19 mouse cellular contexts compared by ENCODE assay signal in genomic region chr9:69154684-69155083, GRCm38 (mm10).
DNase-seq lines count a peak whose midpoint lies in the region; ATAC-seq and TF ChIP-seq lines count a peak whose summit lies in the region.
"Had no signal": no experiment of that assay in that cellular context is flagged by ENCODE, and none has a peak within 500 bp of the region (broad histone marks: within the 10 kb centered on the region; RNA-seq: fewer than 3 reads in every experiment).

No protein-coding gene starts in this region.

- no peaks in the 10 kb centered on the region for H3K9me3 ChIP-seq in liver, embryonic 12.5 days (replicated peaks)
- H3K9me3 ChIP-seq: embryonic facial prominence, embryonic 12.5 days; forebrain, embryonic 15.5 days; heart, embryonic 10.5 days; hindbrain, embryonic 12.5 days had no signal

- no peak overlapping the region for H3K4me2 ChIP-seq in liver, embryonic 12.5 days
- H3K4me2 ChIP-seq: embryonic facial prominence, embryonic 12.5 days; forebrain, embryonic 15.5 days; hindbrain, embryonic 12.5 days had no signal

- H3K4me1 ChIP-seq in heart, adult 2 months (ENCODE audit: control insufficient read depth, insufficient read depth, low read length): peaks cover 1% of the 10 kb centered on the region; the same call in 1 of the 2 replicates
- no peaks in the 10 kb centered on the region for H3K4me1 ChIP-seq in liver, adult 2 months (ENCODE audit: control insufficient read depth, insufficient read depth, low read length)
- H3K4me1 ChIP-seq in liver, embryonic 12.5 days: no peaks in the 10 kb centered on the region

- TF ChIP-seq EP300 in heart, adult 2 months (IDR thresholded peaks at IDR 0.05; ENCODE audit: insufficient read depth, low read depth, low read length): 0 out of 2 replicates have a peak, but pooled peaks have one; percentile 21

- H3K79me2 ChIP-seq in heart, adult 2 months (replicated peaks; ENCODE audit: control insufficient read depth, insufficient read depth, low read length): no peaks in the 10 kb centered on the region
- H3K79me2 ChIP-seq in liver, adult 2 months (ENCODE audit: control insufficient read depth, insufficient read depth, low read length): no peaks in the 10 kb centered on the region

- no peak overlapping the region for H3K4me3 ChIP-seq in heart, adult 2 months
- H3K4me3 ChIP-seq in liver, adult 2 months (ENCODE audit: insufficient read depth, low read depth, low read length): no peak overlapping the region
- no peak overlapping the region for H3K4me3 ChIP-seq in liver, embryonic 12.5 days
- H3K4me3 ChIP-seq: embryonic facial prominence, embryonic 12.5 days; forebrain, embryonic 15.5 days; heart, embryonic 10.5 days; hindbrain, embryonic 12.5 days had no signal

- no peaks in the 10 kb centered on the region for H3K36me3 ChIP-seq in heart, adult 2 months (ENCODE audit: control insufficient read depth, insufficient read depth, low read length)
- H3K36me3 ChIP-seq in liver, adult 2 months (ENCODE audit: control insufficient read depth, insufficient read depth, low read length): no peaks in the 10 kb centered on the region
- H3K36me3 ChIP-seq in liver, embryonic 12.5 days: no peaks in the 10 kb centered on the region
- H3K36me3 ChIP-seq: embryonic facial prominence, embryonic 12.5 days; forebrain, embryonic 15.5 days; heart, embryonic 10.5 days; hindbrain, embryonic 12.5 days had no signal

- TF ChIP-seq CTCF in heart, adult 2 months (IDR thresholded peaks at IDR 0.05): no peak
- TF ChIP-seq CTCF in liver, adult 2 months (IDR thresholded peaks at IDR 0.05; ENCODE audit: low read depth, low read length): no peak

- TF ChIP-seq POLR2A in heart, adult 2 months (IDR thresholded peaks at IDR 0.05; ENCODE audit: insufficient read depth, low read depth, low read length): no peak
- no peak for TF ChIP-seq POLR2A in liver, adult 2 months (IDR thresholded peaks at IDR 0.05; ENCODE audit: extremely low read depth, insufficient read depth, low read length)

- intact Hi-C loops in heart, adult 2 months (cut with DNase I): no loop called here

- peak in 1 of 2 experiments; percentile 13 for DNase-seq in heart, adult 2 months
- no peak for DNase-seq in heart, adult 18-20 months
- DNase-seq in liver, adult 2 months (ENCODE audit: extremely low read depth, low read depth, low spot score): peak; percentile 53
- peak; percentile 31 for DNase-seq in Muller cell, postnatal 12 days (ENCODE audit: inconsistent ontology term)
- no peak for DNase-seq in lung, postnatal 14 days
- DNase-seq: adrenal gland, postnatal 14 days; cerebellum, adult 11-12 months; cerebellum, adult 9-10 months; cerebellum, postnatal 25 days; heart, postnatal 10 days had no signal

- no peak overlapping the region for H3K9ac ChIP-seq in heart, adult 2 months (ENCODE audit: low read depth, low read length)
- H3K9ac ChIP-seq in liver, adult 2 months (ENCODE audit: low read depth, low read length): no peak overlapping the region
- H3K9ac ChIP-seq in liver, embryonic 12.5 days: no peak overlapping the region
- H3K9ac ChIP-seq: embryonic facial prominence, embryonic 12.5 days; forebrain, embryonic 15.5 days; hindbrain, embryonic 12.5 days had no signal

- no peak overlapping the region for H3K27ac ChIP-seq in heart, adult 2 months
- no peak overlapping the region for H3K27ac ChIP-seq in liver, adult 2 months (replicated peaks; ENCODE audit: insufficient read depth, low read depth, low read length)
- H3K27ac ChIP-seq in liver, embryonic 12.5 days: no peak overlapping the region
- H3K27ac ChIP-seq: embryonic facial prominence, embryonic 12.5 days; forebrain, embryonic 15.5 days; heart, embryonic 10.5 days; hindbrain, embryonic 12.5 days had no signal

- no peaks in the 10 kb centered on the region for H3K27me3 ChIP-seq in heart, adult 2 months (ENCODE audit: control insufficient read depth, insufficient read depth, low read length)
- no peaks in the 10 kb centered on the region for H3K27me3 ChIP-seq in liver, adult 2 months (ENCODE audit: control insufficient read depth, insufficient read depth, low read length)
- H3K27me3 ChIP-seq in liver, embryonic 12.5 days (replicated peaks): no peaks in the 10 kb centered on the region
- H3K27me3 ChIP-seq: embryonic facial prominence, embryonic 12.5 days; forebrain, embryonic 15.5 days; Patski had no signal

- WGBS in heart, adult 2 months: 72% methylated on average over 5 of the region's 5 CpGs
- WGBS in liver, adult 2 months: 58% methylated on average over 5 of the region's 5 CpGs
- WGBS in liver, embryonic 12.5 days (ENCODE audit: insufficient replicate concordance): 75% methylated on average over 5 of the region's 5 CpGs

- no peak for ATAC-seq in liver, embryonic 12.5 days
- ATAC-seq: activated CD4-positive, CD25-positive, alpha-beta regulatory T cell, adult 4 months; forebrain, embryonic 15.5 days; hindbrain, embryonic 16.5 days; inflammation-experienced regulatory T-cells, adult 6 months; Patski had no signal

Comparison
In these comparisons a context has a peak if more than half of its experiments do, and no peak if none do; other contexts are left out.
1. DNase-seq: peak in liver, adult 2 months (single experiment) and Muller cell, postnatal 12 days (single experiment); none in heart, adult 18-20 months (0 of 2) and lung, postnatal 14 days (single experiment).